Mouse (Mus musculus) cortical plate, adult 2 months (tissue): ENCODE data around the gene Cby3.

Source experiments
- CTCF ChIP-seq: fragments of 200-500 bp; IDR thresholded peaks from 2 replicates; pipeline ENCODE4 v1.5.1; 2011; ENCODE audit warnings: mild to moderate bottlenecking, control low read depth, low read length; ENCODE audit not compliant: insufficient read depth; ENCODE audit errors: extremely low read depth
- POLR2A ChIP-seq: fragments of 200-500 bp; IDR thresholded peaks from 2 replicates; pipeline ENCODE4 v1.6.1; 2011; ENCODE audit warnings: mild to moderate bottlenecking, low read length, control low read depth; ENCODE audit not compliant: insufficient read depth; ENCODE audit errors: extremely low read depth

GRCm38 (mm10) chr11:50328075-50328625, 26.1 kb upstream of the Cby3 start:
- TF ChIP-seq CTCF (no peak), POLR2A (no peak)
